Mouse (Mus musculus) forebrain, embryonic 16.5 days (tissue): Measurements from ENCODE around the gene Bpifb9b. TPM values are rescaled to one million over a fixed set of nuclear protein-coding genes. Genes with fewer than 3 reads are reported as not detected.
"Not testable (repeated sequence)": the region's sequence is repeated elsewhere in the genome, so short reads cannot be mapped to it uniquely, and the experiment has no call there.

Experiments
- ATAC-seq: fragments of 200-750 bp; cut with Nextera tagmentation; 2 replicates; pipeline ENCODE4 v1.8.0; 2017; ENCODE audit warnings: mild to moderate bottlenecking, moderate library complexity
- H3K27ac ChIP-seq: fragments of 300-500 bp; sonication (generic); 2 replicates; pipeline ENCODE4 v1.5.1; 2014; ENCODE audit warnings: low read length, control low read depth
- H3K27me3 ChIP-seq: fragments of 300-500 bp; sonication (generic); replicated peaks from 2 replicates; pipeline ENCODE4 v1.6.1; 2014; ENCODE audit warnings: low read length; ENCODE audit not compliant: control insufficient read depth, insufficient read depth
- H3K36me3 ChIP-seq: fragments of 300-500 bp; sonication (generic); 2 replicates; pipeline ENCODE4 v1.6.1; 2014; ENCODE audit not compliant: control insufficient read depth, insufficient read depth
- H3K4me1 ChIP-seq: fragments of 300-500 bp; sonication (generic); replicated peaks from 2 replicates; pipeline ENCODE4 v1.6.1; 2014; ENCODE audit warnings: low read length; ENCODE audit not compliant: control insufficient read depth, insufficient read depth
- H3K4me2 ChIP-seq: fragments of 300-500 bp; sonication (generic); 2 replicates; pipeline ENCODE4 v1.6.1; 2014; ENCODE audit warnings: mild to moderate bottlenecking, low read length, control low read depth
- H3K4me3 ChIP-seq: fragments of 300-500 bp; sonication (generic); replicated peaks from 2 replicates; pipeline ENCODE4 v1.5.1; 2014; ENCODE audit warnings: mild to moderate bottlenecking, low read length, control low read depth
- H3K9ac ChIP-seq: fragments of 300-500 bp; sonication (generic); replicated peaks from 2 replicates; pipeline ENCODE4 v1.6.1; 2014; ENCODE audit warnings: low read depth, low read length, control low read depth
- H3K9me3 ChIP-seq: fragments of 300-500 bp; sonication (generic); 2 replicates; pipeline ENCODE4 v1.6.1; 2016; ENCODE audit warnings: low read length; ENCODE audit not compliant: control insufficient read depth
- whole genome bisulfite sequencing: fragments of 180-500 bp; shearing (Covaris S2); extraction: QIAGEN DNeasy Blood & Tissue Kit; methylation state at CpG from one replicate; pipeline ENCODE4 v1.1.7; 2014; 5-methylcytosine and 5-hydroxymethylcytosine counted together
- polyA plus RNA-seq: library from polyadenylated mRNA; unstranded; fragments of >200 nt; fragmentation: Nextera tagmentation; extraction: Ambion mirVana; gene quantifications from 2 replicates; pipeline ENCODE4 v1.2.1, GENCODE M21; 2015

The Bpifb9b gene
- polyA plus RNA-seq, 1 experiment from 2014 or later = not detected

DNA sequence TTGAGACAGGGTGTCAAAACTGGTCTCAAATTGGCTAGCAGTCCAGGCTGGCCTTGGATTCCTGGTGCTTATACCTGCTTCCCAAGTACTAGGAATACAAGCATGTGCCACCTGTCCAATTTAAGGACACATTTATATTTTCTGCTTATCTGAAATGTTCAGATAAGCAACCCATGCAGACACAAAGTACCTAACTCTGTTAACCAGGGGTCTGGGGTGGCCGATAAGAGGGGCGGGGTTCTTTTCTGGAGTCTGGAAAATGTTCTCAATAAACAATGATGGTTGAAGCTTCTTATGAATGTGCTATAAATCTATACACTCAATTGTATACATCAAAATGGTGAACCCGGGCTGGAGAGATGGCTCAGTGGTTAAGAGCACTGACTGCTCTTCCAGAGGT is 19.8 kb downstream of the Bpifb9b start:
- H3K9ac ChIP-seq = no peak overlapping the region
- WGBS = 87% methylated on average over 3 of the region's 3 CpGs
- no peaks in the 10 kb centered on the region for H3K36me3 ChIP-seq
- no peaks in the 10 kb centered on the region for H3K4me1 ChIP-seq
- H3K4me3 ChIP-seq = no peak overlapping the region
- H3K27me3 ChIP-seq = no peaks in the 10 kb centered on the region
- H3K9me3 ChIP-seq = no peaks in the 10 kb centered on the region
- no peak overlapping the region for H3K27ac ChIP-seq
- no peak overlapping the region for H3K4me2 ChIP-seq
- no peak for ATAC-seq

DNA sequence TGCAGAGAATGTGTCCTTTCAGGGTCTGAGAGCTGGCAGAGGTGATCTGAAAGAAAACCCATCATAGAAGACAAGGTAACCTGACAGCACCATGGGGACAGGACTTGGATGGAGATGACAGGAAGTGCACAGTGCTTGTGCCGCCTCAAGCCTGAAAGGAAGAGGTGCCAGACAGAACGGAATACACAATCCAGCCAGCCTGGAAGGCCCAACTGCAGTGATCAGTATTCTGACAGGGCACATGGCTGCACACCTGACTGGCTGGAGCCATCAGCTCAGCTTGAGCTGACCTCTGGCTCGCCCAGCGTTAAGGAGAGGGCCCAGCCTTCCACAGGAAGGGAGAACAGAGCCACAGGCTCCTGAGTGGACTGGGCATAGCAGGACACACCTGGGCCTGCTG is 28.5 kb downstream of the Bpifb9b start:
- H3K9me3 ChIP-seq = no peaks in the 10 kb centered on the region
- H3K27me3 ChIP-seq = no peaks in the 10 kb centered on the region
- no peaks in the 10 kb centered on the region for H3K4me1 ChIP-seq
- 90% methylated on average over 4 of the region's 4 CpGs for WGBS
- no peak overlapping the region for H3K27ac ChIP-seq
- H3K4me3 ChIP-seq = no peak overlapping the region
- ATAC-seq = no peak
- peaks cover 5% of the 10 kb centered on the region for H3K36me3 ChIP-seq
- H3K9ac ChIP-seq = no peak overlapping the region
- H3K4me2 ChIP-seq = no peak overlapping the region

DNA sequence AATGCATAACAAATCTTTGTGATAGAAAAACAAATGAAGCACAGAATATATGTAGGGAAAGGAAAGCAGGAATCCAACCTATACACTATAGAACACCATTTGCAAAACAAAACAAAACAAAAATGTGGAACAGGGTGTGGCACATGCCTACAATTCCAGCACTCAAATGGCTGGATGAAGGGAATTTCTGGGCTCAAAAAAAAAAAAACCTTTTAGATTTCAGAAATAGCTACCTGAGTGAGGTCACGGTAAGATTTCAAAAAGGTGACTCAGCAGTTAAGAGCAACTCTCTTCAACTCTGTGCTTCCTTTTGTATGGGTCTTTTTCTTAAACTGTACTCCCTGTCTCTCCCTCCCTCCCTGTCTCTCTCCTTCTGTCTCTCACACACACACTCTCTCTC is 31.1 kb downstream of the Bpifb9b start:
- H3K9me3 ChIP-seq = no peaks in the 10 kb centered on the region
- H3K27ac ChIP-seq = no peak overlapping the region
- 75% methylated on average over 1 of the region's 1 CpGs for WGBS
- peaks cover 13% of the 10 kb centered on the region for H3K36me3 ChIP-seq
- H3K4me2 ChIP-seq = no peak overlapping the region
- no peaks in the 10 kb centered on the region for H3K4me1 ChIP-seq
- ATAC-seq = no peak
- no peak overlapping the region for H3K9ac ChIP-seq
- no peak overlapping the region for H3K4me3 ChIP-seq
- no peaks in the 10 kb centered on the region for H3K27me3 ChIP-seq

DNA sequence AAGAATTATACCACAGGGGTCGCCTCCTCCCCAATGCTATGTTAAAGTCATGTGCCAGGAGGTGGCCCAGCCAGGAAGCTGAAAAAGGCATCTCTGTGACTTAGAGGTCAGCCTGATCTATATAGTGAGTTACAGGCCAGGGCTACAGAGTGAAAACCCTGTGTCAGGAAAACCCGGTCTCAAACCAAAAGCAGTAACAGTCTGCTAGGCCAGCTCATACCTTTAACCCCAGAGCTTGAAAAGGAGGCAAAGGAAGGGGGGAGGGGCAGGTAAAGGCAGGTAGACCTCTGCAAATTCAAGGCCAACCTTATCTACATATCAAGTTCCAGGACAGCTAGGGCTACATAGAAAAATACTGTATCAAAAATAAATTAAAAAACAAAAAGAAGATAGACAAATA is 32.3 kb downstream of the Bpifb9b start:
- no peak for ATAC-seq
- no peak overlapping the region for H3K4me3 ChIP-seq
- H3K9ac ChIP-seq = no peak overlapping the region
- no peaks in the 10 kb centered on the region for H3K4me1 ChIP-seq
- 81% methylated on average over 2 of the region's 2 CpGs for WGBS
- H3K9me3 ChIP-seq = no peaks in the 10 kb centered on the region
- H3K27ac ChIP-seq = no peak overlapping the region
- H3K27me3 ChIP-seq = no peaks in the 10 kb centered on the region
- no peak overlapping the region for H3K4me2 ChIP-seq
- peaks cover 13% of the 10 kb centered on the region for H3K36me3 ChIP-seq

DNA sequence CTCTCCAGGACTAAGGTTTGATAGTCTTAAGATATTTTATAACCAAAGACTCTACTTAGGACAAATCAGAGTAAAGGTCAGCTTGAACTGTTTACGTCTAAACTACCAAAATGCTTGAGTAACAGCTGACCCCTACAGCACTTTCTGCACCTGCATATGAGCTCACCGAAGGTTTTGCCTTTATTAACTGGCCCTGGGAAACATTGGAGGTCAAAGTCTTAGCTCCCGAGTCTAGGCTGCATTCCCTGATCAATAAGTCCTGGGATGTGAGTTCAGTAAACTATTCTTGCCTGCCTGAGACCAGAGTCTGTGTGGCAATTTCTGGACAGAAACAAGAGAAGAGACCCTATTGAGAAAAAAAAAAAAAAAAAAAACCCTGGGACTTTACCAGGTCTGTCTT is 41.1 kb downstream of the Bpifb9b start:
- ATAC-seq = no peak
- Histone ChIP-seq H3K9me3 (no peaks in the 10 kb centered on the region), H3K27ac (no peak overlapping the region), H3K4me3 (no peak overlapping the region), H3K27me3 (no peaks in the 10 kb centered on the region), H3K36me3 (peaks cover 12% of the 10 kb centered on the region), H3K4me2 (no peak overlapping the region), H3K4me1 (no peaks in the 10 kb centered on the region), H3K9ac (no peak overlapping the region)
- 94% methylated on average over 3 of the region's 3 CpGs for WGBS

DNA sequence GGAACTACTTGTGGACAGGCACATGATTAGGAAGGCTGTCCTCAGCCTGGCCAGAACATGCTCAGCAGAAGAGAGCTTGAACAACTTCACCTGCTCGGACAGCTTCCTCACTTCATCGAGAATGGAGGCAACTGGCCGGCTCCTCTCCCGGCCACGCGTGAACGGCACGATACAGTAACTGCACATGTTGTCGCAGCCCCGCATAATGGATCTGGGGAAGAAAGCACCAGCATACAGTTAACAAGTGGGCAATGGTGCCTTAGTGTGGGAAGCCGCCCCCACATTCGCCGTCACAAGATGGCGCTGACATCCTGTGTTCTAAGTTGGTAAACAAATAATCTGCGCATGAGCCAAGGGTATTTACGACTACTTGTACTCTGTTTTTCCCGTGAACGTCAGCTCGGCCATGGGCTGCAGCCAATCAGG is 47.0 kb downstream of the Bpifb9b start:
- H3K27me3 ChIP-seq, H3K4me1 ChIP-seq, H3K9me3 ChIP-seq, H3K36me3 ChIP-seq: not testable (repeated sequence)
- Histone ChIP-seq H3K27ac (peak overlapping the region; percentile 47; the same call in 1 of the 2 replicates), H3K9ac (0 out of 2 replicates have a peak overlapping the region, but pooled peaks have one; percentile 35), H3K4me2 (peak overlapping the region; percentile 43), H3K4me3 (peak overlapping the region; percentile 37)
- WGBS = 82% methylated on average over 14 of the region's 19 CpGs
- peak; percentile 43 for ATAC-seq

DNA sequence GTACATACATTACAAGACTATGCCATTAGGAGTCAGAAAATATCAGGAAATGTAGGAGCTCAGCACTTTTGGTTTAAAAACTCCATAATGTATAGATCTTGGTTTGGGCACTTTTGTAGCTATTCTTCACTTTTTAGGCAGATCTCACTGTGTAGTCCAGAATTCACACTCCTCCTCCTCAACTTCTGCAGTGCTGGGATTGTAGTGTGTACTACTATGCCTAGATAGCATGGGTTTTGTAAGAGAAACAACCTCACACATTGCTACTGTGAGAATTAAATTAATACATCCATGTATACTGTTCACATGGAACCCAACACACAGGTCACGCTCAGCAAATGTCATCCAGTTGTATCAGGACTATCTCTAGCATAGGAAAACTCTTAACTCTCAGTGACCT is 60.5 kb downstream of the Bpifb9b start:
- Histone ChIP-seq H3K4me1 (peaks cover 3% of the 10 kb centered on the region; the same call in 1 of the 2 replicates), H3K36me3 (peaks cover 9% of the 10 kb centered on the region), H3K4me2 (no peak overlapping the region), H3K9me3 (no peaks in the 10 kb centered on the region), H3K4me3 (no peak overlapping the region), H3K9ac (no peak overlapping the region), H3K27ac (no peak overlapping the region), H3K27me3 (no peaks in the 10 kb centered on the region)
- no peak for ATAC-seq
- 92% methylated on average over 1 of the region's 1 CpGs for WGBS

Other genes with a start within 250 kb of the Bpifb9b start
- not detected in 2 replicates for gene Bpifa3, start 176.9 kb upstream of the Bpifb9b start, polyA plus RNA-seq
- gene Bpifa1, start 164.3 kb upstream of the Bpifb9b start, polyA plus RNA-seq = 19.8 TPM in 1 of 2 replicates, not detected in the other
- not detected in 2 replicates for gene Bpifa5, start 144.6 kb upstream of the Bpifb9b start, polyA plus RNA-seq
- gene Bpifb1, start 116.4 kb upstream of the Bpifb9b start, polyA plus RNA-seq = 0.20 and 0.34 TPM in 2 replicates
- 0.13 and 0.20 TPM in 2 replicates for gene Bpifb5, start 83.5 kb upstream of the Bpifb9b start, polyA plus RNA-seq
- gene Bpifb9a, start 49.4 kb upstream of the Bpifb9b start, polyA plus RNA-seq = not detected in 2 replicates
- 16.2 and 16.7 TPM in 2 replicates for gene Cdk5rap1, start 65.8 kb downstream of the Bpifb9b start, polyA plus RNA-seq
- gene Snta1, start 100.9 kb downstream of the Bpifb9b start, polyA plus RNA-seq = 10.0 and 10.4 TPM in 2 replicates
- 73.3 and 83.6 TPM in 2 replicates for gene Cbfa2t2, start 129.3 kb downstream of the Bpifb9b start, polyA plus RNA-seq
- 1.9 and 2.9 TPM in 2 replicates for gene 1700003F12Rik, start 239.9 kb downstream of the Bpifb9b start, polyA plus RNA-seq
- gene Actl10, start 244.5 kb downstream of the Bpifb9b start, polyA plus RNA-seq = 0.37 and 0.86 TPM in 2 replicates